Mouse (Mus musculus) left cerebral cortex, postnatal 4 days (tissue): ENCODE measurements around the gene Ppp1r36. TPM values are rescaled to one million over a fixed set of nuclear protein-coding genes. Genes with fewer than 3 reads are reported as not detected.

ENCODE experiments used
- DNase-seq: peaks from one replicate; pipeline ENCODE4 v3.0.0-alpha.2; 2022
- intact Hi-C: fragments of 180-260 bp; cut with DNase I; formaldehyde crosslinking; loops from one replicate; pipeline ENCODE4 v1.15.1; 2025
- total RNA-seq, 2 experiments: library from RNA; stranded (reverse); gene quantifications; 2 replicates each; pipeline ENCODE4 v1.2.3; 2021

The Ppp1r36 gene
- total RNA-seq, 2 experiments from 2014 or later = 0.48 to 0.88 TPM

- intact Hi-C loops = no loop called here
- no peak for DNase-seq
These were observed 65.1 kb downstream of the Ppp1r36 start for GRCm38 (mm10) chr12:76482446-76482845.

- intact Hi-C loops = no loop called here
- DNase-seq = no peak
These were observed 65.6 kb downstream of the Ppp1r36 start for GRCm38 (mm10) chr12:76482948-76483347.

GRCm38 (mm10) chr12:76484881-76485280 lies 67.5 kb downstream of the Ppp1r36 start:
- DNase-seq = no peak
- intact Hi-C loops = no loop called here

- no peak for DNase-seq
- intact Hi-C loops = no loop called here
These were observed 68.0 kb downstream of the Ppp1r36 start for GRCm38 (mm10) chr12:76485381-76485780.

GRCm38 (mm10) chr12:76486943-76487342 lies 69.6 kb downstream of the Ppp1r36 start:
- intact Hi-C loops = no loop called here
- DNase-seq = no peak

Other genes with a start within 250 kb of the Ppp1r36 start
- under 1 TPM; 0.26 to 0.52 TPM for gene Esr2, start 240.3 kb upstream of the Ppp1r36 start, total RNA-seq
- not detected for gene Tex21, start 170.8 kb upstream of the Ppp1r36 start, total RNA-seq
- gene Mthfd1, start 162.2 kb upstream of the Ppp1r36 start, total RNA-seq = 10 to 100 TPM; 34.4 to 37.2 TPM
- 10 to 100 TPM; 29.9 to 37.0 TPM for gene Akap5, start 92.6 kb upstream of the Ppp1r36 start, total RNA-seq
- gene Zbtb25, start 47.9 kb upstream of the Ppp1r36 start, total RNA-seq = 10 to 100 TPM; 19.0 to 22.2 TPM
- gene Zbtb1, start 47.3 kb upstream of the Ppp1r36 start, total RNA-seq = 1 to 10 TPM; 3.7 to 4.6 TPM
- 10 to 100 TPM in 1 of 2 experiments, 1 to 10 TPM in 1; 10.0 to 11.3 TPM for gene Hspa2, start 13.4 kb upstream of the Ppp1r36 start, total RNA-seq
- 1 to 10 TPM; 3.0 to 3.3 TPM for gene Plekhg3, start 113.4 kb downstream of the Ppp1r36 start, total RNA-seq